Mouse (Mus musculus): Measurements from ENCODE around the gene Gm45753. TPM values are rescaled to one million over a fixed set of nuclear protein-coding genes. Genes with fewer than 3 reads are reported as not detected.

Gm45753 gene
- total RNA-seq, 2 experiments from 2014 or later, result not detected

Other genes with a start within 250 kb of the Gm45753 start
- not detected for gene Mtnr1a, start 239.3 kb downstream of the Gm45753 start, total RNA-seq (2021)
- gene F11, start 46.4 kb downstream of the Gm45753 start, total RNA-seq (2021), result not detected
- not detected for gene Klkb1, start 13.6 kb downstream of the Gm45753 start, total RNA-seq (2021)
- gene Cyp4v3, start 24.8 kb upstream of the Gm45753 start, total RNA-seq (2021), result 1 to 10 TPM; 5.9 to 6.4 TPM
- gene Fam149a, start 73.8 kb upstream of the Gm45753 start, total RNA-seq (2021), result 10 to 100 TPM; 25.0 to 25.7 TPM
- 10 to 100 TPM in 1 of 2 experiments, 1 to 10 TPM in 1; 9.2 to 10.5 TPM for gene Tlr3, start 102.6 kb upstream of the Gm45753 start, total RNA-seq (2021)
- gene Sorbs2, start 199.3 kb upstream of the Gm45753 start, total RNA-seq (2021), result 100 to 1,000 TPM; 284 to 324 TPM